Comparison of ENCODE assay signal across 11 mouse cellular contexts in the genomic region with DNA sequence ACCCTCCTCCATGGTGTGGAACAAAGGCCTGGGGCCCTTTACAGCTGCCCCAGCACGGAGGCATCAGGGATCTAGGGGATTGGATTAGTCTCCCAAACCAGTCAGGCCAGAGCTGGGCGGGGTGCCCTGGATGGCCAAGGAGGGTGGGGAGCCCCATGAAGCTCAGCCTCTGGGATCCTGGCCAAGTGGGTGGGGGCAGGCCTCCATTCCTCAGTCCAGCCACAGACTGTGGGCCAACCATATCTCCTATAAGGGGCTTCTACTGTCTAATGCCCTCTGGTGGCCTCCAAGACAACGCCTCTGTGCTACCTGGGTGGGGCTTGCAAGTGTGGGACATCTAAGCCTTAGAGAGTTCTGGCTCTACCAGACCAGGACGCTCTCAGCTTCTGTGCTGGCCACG. TPM values are rescaled to one million over a fixed set of nuclear protein-coding genes. Genes with fewer than 3 reads are reported as not detected.
DNase-seq lines count a peak whose midpoint lies in the region; ATAC-seq and TF ChIP-seq lines count a peak whose summit lies in the region.
"Had no signal": no experiment of that assay in that cellular context is flagged by ENCODE, and none has a peak within 500 bp of the region (broad histone marks: within the 10 kb centered on the region; RNA-seq: fewer than 3 reads in every experiment).

No protein-coding gene starts in this region.

- no peak for TF ChIP-seq CTCF in heart, adult 2 months (IDR thresholded peaks at IDR 0.05)
- TF ChIP-seq CTCF in lung, postnatal 0 days (IDR thresholded peaks at IDR 0.05), result peak; percentile 54

- H3K9me3 ChIP-seq in lung, postnatal 0 days (ENCODE audit: low read length), result no peaks in the 10 kb centered on the region
- H3K9me3 ChIP-seq: embryonic facial prominence, embryonic 12.5 days had no signal

- peak overlapping the region; percentile 76 for H3K4me2 ChIP-seq in lung, postnatal 0 days (replicated peaks; ENCODE audit: low read depth, low read length)
- H3K4me2 ChIP-seq: embryonic facial prominence, embryonic 12.5 days had no signal

- no peak for TF ChIP-seq EP300 in heart, adult 2 months (IDR thresholded peaks at IDR 0.05; ENCODE audit: insufficient read depth, low read depth, low read length)
- TF ChIP-seq EP300 in lung, postnatal 0 days (IDR thresholded peaks at IDR 0.05), result 0 out of 2 replicates have a peak, but pooled peaks have one; percentile 19

- ATAC-seq in lung, postnatal 0 days, result peak; percentile 45
- ATAC-seq in inflammation-experienced regulatory T-cells, adult 6 months, result no peak

- no peak overlapping the region for H3K9ac ChIP-seq in heart, adult 2 months (ENCODE audit: low read depth, low read length)
- no peak overlapping the region for H3K9ac ChIP-seq in lung, postnatal 0 days (replicated peaks; ENCODE audit: low read depth)
- H3K9ac ChIP-seq: embryonic facial prominence, embryonic 12.5 days had no signal

- DNase-seq in heart, adult 2 months, result peak; percentile 63 to 66
- no peak for DNase-seq in heart, adult 8-10 months (ENCODE audit: low spot score)
- DNase-seq in 416B (ENCODE audit: low read depth), result peak; percentile 36
- DNase-seq in gastrocnemius, adult 18-20 months (ENCODE audit: low spot score), result peak; percentile 44
- peak; percentile 87 for DNase-seq in lung, postnatal 0 days (ENCODE audit: low spot score)
- DNase-seq in right cerebral cortex, postnatal 36 days (ENCODE audit: low spot score in 2 of 2), result no peak
- no peak for DNase-seq in thymus, postnatal 36 days

- no peaks in the 10 kb centered on the region for H3K27me3 ChIP-seq in heart, adult 2 months (ENCODE audit: control insufficient read depth, insufficient read depth, low read length)
- no peaks in the 10 kb centered on the region for H3K27me3 ChIP-seq in lung, postnatal 0 days (replicated peaks; ENCODE audit: insufficient read depth, low read length)
- H3K27me3 ChIP-seq: embryonic facial prominence, embryonic 12.5 days had no signal

- WGBS in heart, adult 2 months, result 62% methylated on average over 5 of the region's 5 CpGs
- 41% methylated on average over 5 of the region's 5 CpGs for WGBS in lung, postnatal 0 days

- no peak overlapping the region for H3K4me3 ChIP-seq in heart, adult 2 months
- H3K4me3 ChIP-seq in lung, postnatal 0 days (ENCODE audit: low read depth, low read length), result no peak overlapping the region
- H3K4me3 ChIP-seq: embryonic facial prominence, embryonic 12.5 days had no signal

- no peak overlapping the region for H3K27ac ChIP-seq in heart, adult 2 months
- H3K27ac ChIP-seq in lung, postnatal 0 days (ENCODE audit: low read length), result peak overlapping the region; percentile 96
- H3K27ac ChIP-seq: embryonic facial prominence, embryonic 12.5 days had no signal

- TF ChIP-seq POLR2A in heart, adult 2 months (IDR thresholded peaks at IDR 0.05; ENCODE audit: insufficient read depth, low read depth, low read length), result no peak

- peaks cover 8% of the 10 kb centered on the region for H3K4me1 ChIP-seq in heart, adult 2 months (ENCODE audit: control insufficient read depth, insufficient read depth, low read length)
- peaks cover 8% of the 10 kb centered on the region; the same call in 1 of the 2 replicates for H3K4me1 ChIP-seq in lung, postnatal 0 days (ENCODE audit: insufficient read depth, low read depth, low read length)

- no peaks in the 10 kb centered on the region for H3K36me3 ChIP-seq in heart, adult 2 months (ENCODE audit: control insufficient read depth, insufficient read depth, low read length)
- no peaks in the 10 kb centered on the region for H3K36me3 ChIP-seq in lung, postnatal 0 days (ENCODE audit: insufficient read depth, low read length)

- intact Hi-C loops in heart, adult 2 months (cut with DNase I), result loop anchor here (2.0 kb wide), 1 partner anchor 42 kb away; the partner anchor contains the start of genes C8g and Fbxw5

- H3K79me2 ChIP-seq in heart, adult 2 months (replicated peaks; ENCODE audit: control insufficient read depth, insufficient read depth, low read length), result no peaks in the 10 kb centered on the region

RNA-seq across cellular contexts. Expression of gene Paxx, which starts 2.0 kb away (rescaled TPM):
- total RNA-seq in heart, adult 2 months (2021), result 10 to 100 TPM; 17.7 to 20.6 TPM
- polyA plus RNA-seq in heart, adult 2 months (2012; rRNA removed), result 32.8 and 36.8 TPM in 2 replicates
- total RNA-seq in heart, adult 8-10 months (2022), result 10 to 100 TPM; 21.4 to 30.7 (median 23.3) TPM
- total RNA-seq in gastrocnemius, adult 18-20 months (2021), result 10 to 100 TPM; 13.7 to 15.1 TPM
- polyA plus RNA-seq in lung, postnatal 0 days (2015; fragmentation: Nextera tagmentation; extraction: Ambion mirVana), result 67.4 and 68.9 TPM in 2 replicates
- polyA plus RNA-seq in inflammation-experienced regulatory T-cells, adult 6 months (2017; shearing (Covaris generic)), result 10 to 100 TPM; 70.4 to 92.1 (median 89.2) TPM

RNA-seq across cellular contexts. Expression of gene Clic3, which starts 2.3 kb away (rescaled TPM):
- total RNA-seq in heart, adult 2 months (2021), result 1 to 10 TPM; 1.4 to 1.8 TPM
- 4.8 and 7.4 TPM in 2 replicates for polyA plus RNA-seq in heart, adult 2 months (2012; rRNA removed)
- 1 to 10 TPM; 1.3 to 3.6 (median 2.3) TPM for total RNA-seq in heart, adult 8-10 months (2022)
- 1 to 10 TPM in 1 of 2 experiments, under 1 TPM in 1; 0.39 to 1.0 TPM for total RNA-seq in gastrocnemius, adult 18-20 months (2021)
- 633 and 715 TPM in 2 replicates for polyA plus RNA-seq in lung, postnatal 0 days (2015; fragmentation: Nextera tagmentation; extraction: Ambion mirVana)
- polyA plus RNA-seq in inflammation-experienced regulatory T-cells, adult 6 months (2017; shearing (Covaris generic)), result 1 to 10 TPM; 1.2 to 1.9 (median 1.6) TPM

RNA-seq across cellular contexts. Expression of gene Ptgds, which starts 10.9 kb away (rescaled TPM):
- 100 to 1,000 TPM; 472 to 774 TPM for total RNA-seq in heart, adult 2 months (2021)
- polyA plus RNA-seq in heart, adult 2 months (2012; rRNA removed), result 198 and 795 TPM in 2 replicates
- 1,000 to 10,000 TPM in 1 of 4 experiments, 100 to 1,000 TPM in 3; 350 to 1,004 (median 621) TPM for total RNA-seq in heart, adult 8-10 months (2022)
- total RNA-seq in gastrocnemius, adult 18-20 months (2021), result not detected
- polyA plus RNA-seq in lung, postnatal 0 days (2015; fragmentation: Nextera tagmentation; extraction: Ambion mirVana), result 5.8 and 6.1 TPM in 2 replicates
- not detected for polyA plus RNA-seq in inflammation-experienced regulatory T-cells, adult 6 months (2017; shearing (Covaris generic))
- total RNA-seq: MEL had no signal

RNA-seq across cellular contexts. Expression of gene Abca2, which starts 30.4 kb away (rescaled TPM):
- 10 to 100 TPM; 36.1 to 41.1 TPM for total RNA-seq in heart, adult 2 months (2021)
- 43.4 and 44.2 TPM in 2 replicates for polyA plus RNA-seq in heart, adult 2 months (2012; rRNA removed)
- 10 to 100 TPM; 42.5 to 47.2 (median 45.2) TPM for total RNA-seq in heart, adult 8-10 months (2022)
- 10 to 100 TPM; 14.1 to 15.5 TPM for total RNA-seq in gastrocnemius, adult 18-20 months (2021)
- 2.7 and 4.0 TPM in 2 replicates for polyA plus RNA-seq in lung, postnatal 0 days (2015; fragmentation: Nextera tagmentation; extraction: Ambion mirVana)
- 10 to 100 TPM; 31.4 to 59.3 (median 41.8) TPM for polyA plus RNA-seq in inflammation-experienced regulatory T-cells, adult 6 months (2017; shearing (Covaris generic))

RNA-seq across cellular contexts. Expression of gene Lcn12, which starts 34.8 kb away (rescaled TPM):
- not detected for total RNA-seq in heart, adult 2 months (2021)
- not detected in 2 replicates for polyA plus RNA-seq in heart, adult 2 months (2012; rRNA removed)
- total RNA-seq in heart, adult 8-10 months (2022), result not detected
- not detected for total RNA-seq in gastrocnemius, adult 18-20 months (2021)
- polyA plus RNA-seq in lung, postnatal 0 days (2015; fragmentation: Nextera tagmentation; extraction: Ambion mirVana), result not detected in 2 replicates
- polyA plus RNA-seq in inflammation-experienced regulatory T-cells, adult 6 months (2017; shearing (Covaris generic)), result not detected
- total RNA-seq: layer of hippocampus, postnatal 25 days; MEL had no signal
- polyA plus RNA-seq: embryonic facial prominence, embryonic 12.5 days had no signal

Comparison
In these comparisons a context has a peak if more than half of its experiments do, and no peak if none do; other contexts are left out.
1. DNase-seq: peak in heart, adult 2 months (2 of 2), 416B (single experiment), gastrocnemius, adult 18-20 months (single experiment) and lung, postnatal 0 days (single experiment); none in heart, adult 8-10 months (single experiment), right cerebral cortex, postnatal 36 days (0 of 2) and thymus, postnatal 36 days (0 of 2).
2. RNA of gene Ptgds, which starts 10.9 kb away (total RNA-seq): 472 to 774 TPM in heart, adult 2 months and 350 to 1,004 TPM in heart, adult 8-10 months; not detected in gastrocnemius, adult 18-20 months; every median in the first group is over 100 times any median in the second.